In the genomic region with DNA sequence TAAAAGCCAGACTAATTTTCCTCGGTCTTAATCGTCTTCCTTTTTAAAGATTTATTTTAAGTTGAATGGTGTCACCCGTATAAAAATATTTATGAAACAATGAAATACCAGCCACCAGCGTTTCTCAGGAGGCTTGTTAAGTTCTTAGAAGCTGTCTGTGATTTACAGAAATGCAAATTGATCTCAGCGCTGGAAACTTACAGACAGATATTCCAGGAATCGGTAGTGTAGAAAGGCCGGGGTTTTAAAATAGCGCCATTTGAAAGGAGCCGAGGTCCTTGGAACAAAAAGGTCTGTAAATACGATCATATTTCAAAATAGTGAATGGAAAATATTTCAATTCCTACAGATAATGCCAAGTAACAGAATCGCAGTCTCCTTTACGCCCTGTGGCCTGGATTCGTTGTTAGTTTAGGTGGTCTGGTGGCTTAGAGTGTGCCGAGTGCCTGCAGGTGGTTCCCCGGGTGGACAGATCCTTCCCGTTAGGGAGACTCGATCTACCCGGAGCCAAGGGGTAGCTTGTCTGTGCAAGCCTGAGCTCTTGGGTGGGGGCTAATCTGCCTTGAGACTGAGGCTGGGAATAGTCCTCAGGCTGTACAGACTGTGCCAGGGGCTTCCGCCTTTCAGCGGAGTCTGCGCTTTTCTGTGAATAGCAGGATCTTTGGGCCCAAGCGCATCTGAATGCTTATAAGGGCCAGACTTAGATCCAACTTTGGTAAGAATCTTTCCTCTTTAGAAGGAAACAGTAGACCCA, we compare ENCODE assay signal across 8 mouse cellular contexts. TPM values are rescaled to one million over a fixed set of nuclear protein-coding genes. Genes with fewer than 3 reads are reported as not detected.
DNase-seq lines count a peak whose midpoint lies in the region; ATAC-seq lines count a peak whose summit lies in the region.

No protein-coding gene starts in this region.

- H3K36me3 ChIP-seq in embryonic facial prominence, embryonic 12.5 days = no peaks in the 10 kb centered on the region
- no peaks in the 10 kb centered on the region for H3K36me3 ChIP-seq in heart, embryonic 16.5 days (ENCODE audit: control insufficient read depth, insufficient read depth)
- H3K36me3 ChIP-seq in lung, embryonic 15.5 days = no peaks in the 10 kb centered on the region

- peak; percentile 57 for DNase-seq in urinary bladder, adult 2 months (ENCODE audit: low spot score)
- DNase-seq in urinary bladder, postnatal 25 days (ENCODE audit: low spot score) = no peak
- peak; percentile 70 for DNase-seq in kidney, postnatal 10 days
- peak; percentile 65 to 72 for DNase-seq in right cerebral cortex, postnatal 10 days (ENCODE audit: low spot score in 2 of 2)
- DNase-seq in spleen, postnatal 36 days (ENCODE audit: low spot score in 2 of 2) = no peak

- no peaks in the 10 kb centered on the region for H3K27me3 ChIP-seq in embryonic facial prominence, embryonic 12.5 days
- no peaks in the 10 kb centered on the region for H3K27me3 ChIP-seq in heart, embryonic 16.5 days (ENCODE audit: control insufficient read depth, insufficient read depth, low read length)
- H3K27me3 ChIP-seq in lung, embryonic 15.5 days = no peaks in the 10 kb centered on the region

- no peaks in the 10 kb centered on the region for H3K9me3 ChIP-seq in embryonic facial prominence, embryonic 12.5 days
- no peaks in the 10 kb centered on the region for H3K9me3 ChIP-seq in heart, embryonic 16.5 days (replicated peaks; ENCODE audit: control insufficient read depth, low read length)
- H3K9me3 ChIP-seq in lung, embryonic 15.5 days = no peaks in the 10 kb centered on the region

- H3K27ac ChIP-seq in embryonic facial prominence, embryonic 12.5 days = peak overlapping the region; percentile 97; the same call in 1 of the 2 replicates
- H3K27ac ChIP-seq in heart, embryonic 16.5 days (ENCODE audit: low read length) = peak overlapping the region; percentile 95
- H3K27ac ChIP-seq in lung, embryonic 15.5 days = peak overlapping the region; percentile 99

- H3K4me1 ChIP-seq in embryonic facial prominence, embryonic 12.5 days = peaks cover 42% of the 10 kb centered on the region
- H3K4me1 ChIP-seq in heart, embryonic 16.5 days (ENCODE audit: control insufficient read depth, insufficient read depth, low read length) = peaks cover 35% of the 10 kb centered on the region
- peaks cover 44% of the 10 kb centered on the region for H3K4me1 ChIP-seq in lung, embryonic 15.5 days

- ATAC-seq in embryonic facial prominence, embryonic 12.5 days (ENCODE audit: insufficient number of reproducible peaks, insufficient read depth, low FRiP score, low TSS enrichment) = peak; percentile 49; the same call in 1 of the 2 replicates
- no peak for ATAC-seq in heart, embryonic 16.5 days (replicated peaks; ENCODE audit: extremely low read depth, insufficient read depth, low FRiP score)
- no peak for ATAC-seq in lung, embryonic 15.5 days (ENCODE audit: borderline replicate concordance, extremely low read depth, low FRiP score, low TSS enrichment)

- H3K9ac ChIP-seq in embryonic facial prominence, embryonic 12.5 days = peak overlapping the region; percentile 95
- H3K9ac ChIP-seq in heart, embryonic 16.5 days (ENCODE audit: low read length) = peak overlapping the region; percentile 98
- H3K9ac ChIP-seq in lung, embryonic 15.5 days = peak overlapping the region; percentile 93

- WGBS in embryonic facial prominence, embryonic 12.5 days = 1% methylated on average over 22 of the region's 22 CpGs
- WGBS in heart, embryonic 16.5 days = 1% methylated on average over 22 of the region's 22 CpGs
- WGBS in lung, embryonic 15.5 days = 2% methylated on average over 22 of the region's 22 CpGs

- H3K4me3 ChIP-seq in embryonic facial prominence, embryonic 12.5 days = peak overlapping the region; percentile 94
- H3K4me3 ChIP-seq in heart, embryonic 16.5 days (ENCODE audit: low read length) = peak overlapping the region; percentile 77
- peak overlapping the region; percentile 81 for H3K4me3 ChIP-seq in lung, embryonic 15.5 days

- H3K4me2 ChIP-seq in embryonic facial prominence, embryonic 12.5 days (replicated peaks) = peak overlapping the region; percentile 81
- peak overlapping the region; percentile 89 for H3K4me2 ChIP-seq in heart, embryonic 16.5 days (ENCODE audit: low read depth, low read length)
- H3K4me2 ChIP-seq in lung, embryonic 15.5 days = peak overlapping the region; percentile 79

RNA-seq across cellular contexts. Expression of gene Tead1, which starts 1.6 kb away (rescaled TPM):
- 43.5 and 60.2 TPM in 2 replicates for polyA plus RNA-seq in urinary bladder, adult 2 months (2012; rRNA removed)
- 32.8 and 40.0 TPM in 2 replicates for polyA plus RNA-seq in embryonic facial prominence, embryonic 12.5 days (2016; fragmentation: Nextera tagmentation; extraction: Ambion mirVana)
- polyA plus RNA-seq in heart, embryonic 16.5 days (2015; fragmentation: Nextera tagmentation; extraction: Ambion mirVana) = 19.4 and 24.8 TPM in 2 replicates
- 23.1 and 30.0 TPM in 2 replicates for polyA plus RNA-seq in lung, embryonic 15.5 days (2015; fragmentation: Nextera tagmentation; extraction: Ambion mirVana)

Comparison
In these comparisons a context has a peak if more than half of its experiments do, and no peak if none do; other contexts are left out.
1. DNase-seq: peak in urinary bladder, adult 2 months (single experiment), kidney, postnatal 10 days (single experiment) and right cerebral cortex, postnatal 10 days (2 of 2); none in urinary bladder, postnatal 25 days (single experiment) and spleen, postnatal 36 days (0 of 2).
2. Peak in every context shown above with its lines, with median percentiles within 50 percentile points of each other: H3K27ac ChIP-seq, H3K4me2 ChIP-seq, H3K4me3 ChIP-seq and H3K9ac ChIP-seq.